Mouse (Mus musculus) embryonic facial prominence, embryonic 14.5 days (tissue): ENCODE measurements around the gene Gcc2. TPM values are rescaled to one million over a fixed set of nuclear protein-coding genes. Genes with fewer than 3 reads are reported as not detected.
"Not testable (repeated sequence)": the region's sequence is repeated elsewhere in the genome, so short reads cannot be mapped to it uniquely, and the experiment has no call there.

Experiments
- ATAC-seq: fragments of 200-750 bp; cut with Nextera tagmentation; 2 replicates; pipeline ENCODE4 v1.8.0; 2017; ENCODE audit warnings: low read depth, moderate number of reproducible peaks, moderate TSS enrichment
- DNase-seq: peaks from one replicate; pipeline ENCODE4 v3.0.0-alpha.2; 2015; ENCODE audit warnings: low spot score
- H3K27ac ChIP-seq: fragments of 300-500 bp; sonication (generic); replicated peaks from 2 replicates; pipeline ENCODE4 v1.5.1; 2014; ENCODE audit warnings: low read depth, mild to moderate bottlenecking, low read length, moderate library complexity
- H3K27me3 ChIP-seq: fragments of 300-500 bp; sonication (generic); replicated peaks from 2 replicates; pipeline ENCODE4 v1.6.1; 2014; ENCODE audit warnings: low read length; ENCODE audit not compliant: control insufficient read depth, insufficient read depth
- H3K36me3 ChIP-seq: fragments of 300-500 bp; sonication (generic); 2 replicates; pipeline ENCODE4 v1.6.1; 2014; ENCODE audit warnings: low read length, mixed read lengths; ENCODE audit not compliant: control insufficient read depth, insufficient read depth
- H3K4me1 ChIP-seq: fragments of 300-500 bp; sonication (generic); 2 replicates; pipeline ENCODE4 v1.6.1; 2014; ENCODE audit warnings: antibody characterized with exemption, low read length; ENCODE audit not compliant: control insufficient read depth, insufficient read depth
- H3K4me2 ChIP-seq: fragments of 300-500 bp; sonication (generic); 2 replicates; pipeline ENCODE4 v1.6.1; 2014; ENCODE audit warnings: low read depth, mild to moderate bottlenecking, low read length, moderate library complexity, mixed read lengths
- H3K4me3 ChIP-seq: fragments of 300-500 bp; sonication (generic); 2 replicates; pipeline ENCODE4 v1.5.1; 2014; ENCODE audit warnings: low read depth, mild to moderate bottlenecking, low read length
- H3K9ac ChIP-seq: fragments of 300-500 bp; sonication (generic); 2 replicates; pipeline ENCODE4 v1.6.1; 2014; ENCODE audit warnings: low read depth, mild to moderate bottlenecking, low read length, moderate library complexity, mixed read lengths
- H3K9me3 ChIP-seq: fragments of 300-500 bp; sonication (generic); 2 replicates; pipeline ENCODE4 v1.6.1; 2016; ENCODE audit warnings: low read length; ENCODE audit not compliant: control insufficient read depth
- WGBS: fragments of 180-500 bp; shearing (Covaris S2); extraction: QIAGEN DNeasy Blood & Tissue Kit; methylation state at CpG from one replicate; pipeline ENCODE4 v1.1.7; 2014; 5-methylcytosine and 5-hydroxymethylcytosine counted together
- polyA plus RNA-seq: library from polyadenylated mRNA; unstranded; fragments of >200 nt; fragmentation: Nextera tagmentation; extraction: Ambion mirVana; gene quantifications from 2 replicates; pipeline ENCODE4 v1.2.1, GENCODE M21; 2014

Gcc2 gene
- polyA plus RNA-seq, 1 experiment from 2014 or later = 44.5 TPM

- H3K4me2 ChIP-seq, H3K9me3 ChIP-seq, H3K4me1 ChIP-seq, ATAC-seq, H3K36me3 ChIP-seq, H3K4me3 ChIP-seq, H3K9ac ChIP-seq, H3K27me3 ChIP-seq, H3K27ac ChIP-seq: not testable (repeated sequence)
- DNase-seq = peak; percentile 51
- WGBS = 89% methylated on average over 4 of the region's 4 CpGs
These were observed 28.9 kb upstream of the Gcc2 start for GRCm38 (mm10) chr10:58226357-58226756.

GRCm38 (mm10) chr10:58227798-58228197, 27.5 kb upstream of the Gcc2 start:
- not testable (repeated sequence) for H3K9ac ChIP-seq, H3K36me3 ChIP-seq, H3K4me3 ChIP-seq, DNase-seq, H3K27me3 ChIP-seq, H3K27ac ChIP-seq, H3K4me2 ChIP-seq, H3K4me1 ChIP-seq, ATAC-seq
- H3K9me3 ChIP-seq = peaks cover 11% of the 10 kb centered on the region
- WGBS = 84% methylated on average over 2 of the region's 6 CpGs

- DNase-seq, H3K9ac ChIP-seq, ATAC-seq, H3K27ac ChIP-seq, H3K4me2 ChIP-seq, H3K4me1 ChIP-seq, H3K27me3 ChIP-seq, H3K4me3 ChIP-seq, H3K36me3 ChIP-seq: not testable (repeated sequence)
- H3K9me3 ChIP-seq = peaks cover 11% of the 10 kb centered on the region
- 55% methylated on average over 3 of the region's 3 CpGs for WGBS
These were observed 25.3 kb upstream of the Gcc2 start for GRCm38 (mm10) chr10:58230021-58230420.

- H3K4me1 ChIP-seq, H3K4me2 ChIP-seq, H3K27me3 ChIP-seq, H3K27ac ChIP-seq, H3K36me3 ChIP-seq, H3K4me3 ChIP-seq, H3K9ac ChIP-seq: not testable (repeated sequence)
- peaks cover 11% of the 10 kb centered on the region for H3K9me3 ChIP-seq
- ATAC-seq = peak; percentile 55
- peak; percentile 20 for DNase-seq
- 79% methylated on average over 5 of the region's 7 CpGs for WGBS
These were observed 24.2 kb upstream of the Gcc2 start for GRCm38 (mm10) chr10:58231088-58231487.

- H3K4me2 ChIP-seq, H3K27ac ChIP-seq, H3K4me3 ChIP-seq, H3K9ac ChIP-seq, H3K27me3 ChIP-seq, H3K36me3 ChIP-seq, H3K4me1 ChIP-seq: not testable (repeated sequence)
- peak; percentile 61 for DNase-seq
- peaks cover 15% of the 10 kb centered on the region for H3K9me3 ChIP-seq
- WGBS = 88% methylated on average over 25 of the region's 35 CpGs
- peak; percentile 75 for ATAC-seq
These were observed 23.3 kb upstream of the Gcc2 start for GRCm38 (mm10) chr10:58231779-58232640.

GRCm38 (mm10) chr10:58232641-58232969, 22.7 kb upstream of the Gcc2 start, which contains the start of gene Duxf3:
Gene Duxf3 (minus strand): TSS chr10:58232675.
- H3K9ac ChIP-seq, H3K27me3 ChIP-seq, H3K4me3 ChIP-seq, H3K27ac ChIP-seq, H3K4me1 ChIP-seq, H3K36me3 ChIP-seq, DNase-seq, H3K4me2 ChIP-seq: not testable (repeated sequence)
- H3K9me3 ChIP-seq = peaks cover 15% of the 10 kb centered on the region
- peak; percentile 32 for ATAC-seq
- WGBS = 80% methylated on average over 5 of the region's 8 CpGs

GRCm38 (mm10) chr10:58233054-58233739, 22.1 kb upstream of the Gcc2 start:
- H3K36me3 ChIP-seq, H3K27me3 ChIP-seq, H3K27ac ChIP-seq, H3K9ac ChIP-seq, H3K4me2 ChIP-seq, H3K4me1 ChIP-seq, DNase-seq, H3K4me3 ChIP-seq: not testable (repeated sequence)
- 72% methylated on average over 9 of the region's 10 CpGs for WGBS
- peaks cover 15% of the 10 kb centered on the region for H3K9me3 ChIP-seq
- peak; percentile 24 for ATAC-seq

- H3K4me2 ChIP-seq, H3K9ac ChIP-seq, DNase-seq, H3K27ac ChIP-seq, ATAC-seq, H3K27me3 ChIP-seq, H3K4me3 ChIP-seq, H3K36me3 ChIP-seq, H3K4me1 ChIP-seq: not testable (repeated sequence)
- peaks cover 15% of the 10 kb centered on the region for H3K9me3 ChIP-seq
These were observed 21.6 kb upstream of the Gcc2 start for GRCm38 (mm10) chr10:58233740-58234121.
